Mouse (Mus musculus): ENCODE data around the gene Gjc3.
A peak's percentile ranks its signal among the peaks of the same experiment; 100 is the strongest.

- TF ChIP-seq CTCF (IDR thresholded peaks at IDR 0.05; ENCODE audit: low read depth) = no peak
- TF ChIP-seq EP300 (IDR thresholded peaks at IDR 0.05; ENCODE audit: low read depth) = peak; percentile 76
These were observed 49.5 kb upstream of the Gjc3 start for GRCm38 (mm10) chr5:138012382-138012781.
